Mouse (Mus musculus) spleen, embryonic (tissue): Measurements from ENCODE around the gene Pcsk7.

ENCODE experiments used
- CTCF ChIA-PET: fragments of 350-600 bp; sonication (Branson Sonifier 250); formaldehyde crosslinking; loops from one replicate; lab custom pipeline; 2022; lab: Charles Lee

Gene Pcsk7

DNA sequence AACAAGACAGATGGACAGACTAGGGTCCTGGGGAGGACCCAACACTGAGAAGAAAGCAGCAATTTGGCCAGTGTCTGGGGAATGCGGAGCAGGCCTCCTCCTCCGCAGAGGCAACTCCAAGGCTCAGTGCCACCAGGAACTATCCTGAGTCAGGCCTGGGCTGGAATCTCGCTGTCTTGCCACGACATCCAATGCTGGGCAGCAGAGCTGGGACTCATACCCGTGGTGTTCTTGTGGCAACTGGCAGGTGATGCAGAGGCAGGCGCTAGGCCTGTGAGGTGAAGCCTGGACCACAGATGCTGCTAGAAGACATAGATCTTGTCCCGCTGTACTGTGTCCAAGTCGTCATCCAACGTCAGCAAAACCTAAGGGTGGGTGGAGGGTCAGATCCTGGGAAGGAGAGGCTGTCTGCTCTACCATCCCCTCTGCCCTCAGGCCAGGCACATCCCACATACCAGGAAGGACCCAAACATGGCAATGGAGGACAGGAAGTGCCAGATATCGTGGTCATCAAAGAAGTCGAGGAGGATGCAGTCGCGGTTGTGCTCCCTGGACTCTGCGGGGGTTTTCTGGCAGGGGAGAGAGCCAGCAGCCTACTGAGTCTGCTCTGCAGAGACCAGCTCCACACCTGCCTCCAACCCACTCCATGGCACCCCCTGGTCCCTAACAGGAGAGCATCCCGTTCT lies 32.8 kb downstream of the Pcsk7 start:
- CTCF ChIA-PET, result interaction anchor here (1.3 kb wide), 1 partner anchor 17 kb away, joined by 3 read pairs; no protein-coding TSS in a partner anchor

DNA sequence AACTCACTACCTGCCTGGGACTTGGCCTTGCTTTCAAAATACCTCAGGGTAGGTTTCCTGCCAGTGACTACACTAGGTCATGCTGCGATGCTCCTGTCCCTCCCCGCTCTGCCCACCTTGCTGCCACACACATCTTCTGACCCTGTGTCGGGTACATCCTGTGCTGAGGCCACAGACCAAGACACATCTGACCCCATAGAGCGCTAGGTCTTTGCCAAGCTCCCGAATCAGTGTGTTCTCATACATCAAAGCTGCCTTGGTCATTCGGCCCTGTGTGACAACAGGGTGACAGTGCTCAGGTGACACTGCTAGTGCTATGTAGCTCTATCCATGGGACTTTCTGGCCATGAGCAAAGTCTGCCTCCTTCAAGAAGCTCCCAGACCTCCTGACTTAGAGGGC lies 33.5 kb downstream of the Pcsk7 start:
- CTCF ChIA-PET, result interaction anchor here (1.3 kb wide), 1 partner anchor 16 kb away, joined by 3 read pairs; no protein-coding TSS in a partner anchor

DNA sequence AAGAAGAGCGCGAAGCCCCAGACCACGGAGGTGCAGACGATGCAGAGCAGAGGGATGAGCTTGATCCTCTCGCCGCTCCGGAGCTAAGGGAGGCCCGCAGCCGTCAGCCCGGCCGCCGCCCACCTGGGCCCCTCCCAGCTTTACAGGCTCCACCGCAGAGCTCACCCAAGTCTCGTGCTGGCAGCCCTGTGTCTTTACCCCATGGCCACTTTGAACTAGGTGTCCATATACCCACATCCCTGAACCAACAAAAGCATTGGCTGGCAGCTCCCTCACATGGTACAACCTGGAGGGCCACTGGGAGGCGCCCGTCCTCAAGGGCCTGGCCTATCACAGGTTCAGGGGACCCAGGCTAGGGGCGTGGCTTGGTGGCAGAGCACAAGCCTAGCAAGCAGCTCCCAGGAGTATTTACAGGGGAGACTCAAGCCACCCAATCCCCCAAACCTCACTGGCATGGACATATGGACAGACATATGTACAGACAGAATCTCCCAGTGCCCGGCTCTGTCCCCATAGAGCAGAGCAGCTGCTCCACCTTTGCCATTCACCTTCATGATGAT lies 35.1 kb downstream of the Pcsk7 start:
- CTCF ChIA-PET, result interaction anchor here (0.9 kb wide), 1 partner anchor 29 kb away, joined by 3 read pairs; no protein-coding TSS in a partner anchor

DNA sequence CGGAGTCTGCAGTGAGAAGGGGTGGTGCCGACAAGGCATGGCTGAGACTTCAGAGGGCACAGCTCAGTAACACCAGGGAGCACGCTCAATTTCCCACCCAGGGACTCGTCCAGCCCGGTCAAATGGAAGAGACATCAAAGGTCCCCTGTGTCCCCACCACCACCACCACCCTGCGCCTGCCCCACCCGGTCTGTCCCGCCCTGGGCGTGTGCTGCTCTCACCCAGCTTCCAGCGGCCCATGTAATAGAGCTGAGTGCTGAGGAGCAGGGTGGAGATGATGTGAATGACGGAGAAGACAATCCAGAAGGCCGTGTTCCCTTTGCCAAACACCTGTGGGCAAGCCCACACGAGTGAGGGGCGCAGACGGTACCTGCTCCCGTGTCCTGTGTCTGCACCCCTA lies 36.2 kb downstream of the Pcsk7 start:
- CTCF ChIA-PET, result no interaction called here

DNA sequence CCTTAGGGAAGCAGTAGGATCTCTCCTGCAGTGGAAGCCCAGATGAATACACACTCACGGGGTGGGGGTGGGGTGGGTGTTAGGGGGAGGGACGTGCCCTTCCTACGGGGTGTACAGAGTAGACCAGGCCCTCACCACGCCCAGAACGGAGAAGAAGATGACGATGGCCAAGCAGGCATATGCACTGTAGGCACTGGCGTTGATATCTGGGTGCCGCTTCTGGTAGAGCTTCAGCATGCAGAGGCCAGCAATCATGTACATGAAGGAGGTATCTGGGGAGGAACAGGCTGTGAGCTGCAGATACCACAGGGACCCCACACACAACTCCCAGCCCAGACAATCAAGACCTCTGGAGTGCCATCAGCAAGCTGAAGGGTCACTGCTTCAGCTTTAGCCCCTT lies 36.6 kb downstream of the Pcsk7 start:
- CTCF ChIA-PET, result no interaction called here

DNA sequence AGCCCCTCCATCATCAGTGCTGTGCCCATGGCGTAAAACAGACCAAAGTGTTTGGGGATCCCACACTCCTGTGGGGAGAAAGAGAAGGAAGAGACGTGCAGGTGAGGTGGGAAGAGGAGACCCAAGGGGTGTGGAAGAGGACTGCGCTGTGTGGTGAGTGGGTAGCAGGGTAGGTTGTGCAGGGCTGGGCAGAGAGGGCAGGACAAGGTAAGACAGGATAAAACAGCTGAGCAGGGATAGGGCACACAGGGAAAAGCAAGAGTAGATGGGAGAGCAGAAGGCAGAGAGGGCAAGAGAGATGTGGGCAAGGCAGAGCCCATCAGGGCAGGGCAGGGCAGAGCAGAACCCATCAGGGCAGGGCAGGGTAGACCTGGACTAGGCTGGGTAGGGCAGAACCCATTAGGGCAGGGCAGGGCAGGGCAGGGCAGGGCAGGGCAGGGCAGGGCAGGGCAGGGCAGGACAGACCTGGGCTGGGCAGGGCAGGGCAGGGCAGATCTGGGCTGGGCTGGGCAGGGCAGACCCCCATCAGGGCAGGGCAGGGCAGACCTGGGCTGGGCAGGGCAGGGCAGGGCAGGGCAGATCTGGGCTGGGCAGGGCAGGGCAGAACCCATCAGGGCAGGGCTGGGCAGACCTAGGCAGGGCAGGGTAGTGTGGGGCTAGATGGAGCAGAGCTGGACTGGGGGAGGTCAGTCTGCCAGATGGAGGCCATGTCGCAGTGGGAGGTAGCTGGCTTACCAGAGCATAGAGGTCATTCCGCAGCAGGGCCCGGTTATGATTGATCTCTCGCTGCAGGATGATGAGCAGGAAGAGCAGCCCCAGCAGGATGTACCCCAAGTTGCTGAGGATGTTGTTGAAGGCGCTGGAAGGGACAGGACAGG lies 37.6 kb downstream of the Pcsk7 start:
- CTCF ChIA-PET, result interaction anchor here (0.7 kb wide), 1 partner anchor 346 kb away, joined by 3 read pairs; no protein-coding TSS in a partner anchor

DNA sequence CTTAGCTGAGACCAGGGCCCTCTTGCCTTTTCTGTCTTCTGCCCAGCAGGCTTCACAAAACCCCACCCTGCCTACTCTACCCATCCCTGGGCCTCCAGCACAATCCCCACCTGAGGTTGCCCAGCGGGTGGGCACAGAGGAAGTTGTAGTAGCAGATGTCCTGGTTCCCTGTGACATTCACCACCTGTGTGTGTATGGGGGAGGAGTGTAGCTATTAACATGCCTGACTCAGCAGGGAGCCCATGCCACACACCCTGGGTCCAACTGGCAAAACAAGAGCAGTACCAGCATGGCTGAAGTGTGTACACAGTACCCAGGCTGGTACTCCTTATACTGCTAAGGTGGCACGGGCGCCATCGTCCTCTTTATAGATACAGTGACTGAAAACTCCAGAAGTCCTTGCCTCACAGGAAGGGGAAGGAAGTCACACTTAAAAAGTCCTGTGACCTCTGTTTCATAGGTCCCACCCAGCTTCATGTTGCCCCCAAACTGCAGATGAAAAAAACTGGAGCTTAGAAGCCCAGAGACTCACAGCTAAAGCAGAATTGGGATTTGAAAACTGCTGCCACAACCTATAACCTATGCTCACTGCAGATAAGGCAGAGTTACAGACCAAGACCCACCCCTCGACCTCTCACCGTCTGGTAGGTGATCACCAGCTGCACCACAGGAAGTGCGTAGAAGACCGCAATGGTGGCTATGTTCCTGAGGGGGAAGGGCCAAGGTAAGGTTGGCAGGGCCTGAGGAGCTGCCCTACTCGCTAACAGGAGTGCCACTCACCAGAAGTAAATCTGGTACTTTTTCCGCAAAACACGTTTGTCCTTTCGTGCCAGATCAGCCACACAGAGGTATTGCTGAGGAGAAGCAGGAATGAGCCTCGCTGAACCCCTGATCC lies 38.5 kb downstream of the Pcsk7 start:
- CTCF ChIA-PET, result interaction anchor here (0.6 to 1.2 kb wide), 4 partner anchors 9 to 345 kb away, joined by 3 to 4 read pairs (median 3); partner anchors contain the start of gene Sidt2

- CTCF ChIA-PET, result interaction anchor here (0.9 to 1.2 kb wide), 2 partner anchors 8 to 10 kb away, joined by 3 to 4 read pairs; partner anchors contain the start of gene Sidt2
Observed at GRCm38 (mm10) chr9:45945721-45946120, 39.4 kb downstream of the Pcsk7 start.

- CTCF ChIA-PET, result interaction anchor here (1.2 kb wide), 1 partner anchor 8 kb away, joined by 4 read pairs; no protein-coding TSS in a partner anchor
Observed at GRCm38 (mm10) chr9:45946182-45946871, 40.0 kb downstream of the Pcsk7 start.

- CTCF ChIA-PET, result no interaction called here
Observed at GRCm38 (mm10) chr9:45946872-45947183, 40.5 kb downstream of the Pcsk7 start.

GRCm38 (mm10) chr9:45952057-45952456 lies 45.8 kb downstream of the Pcsk7 start:
- CTCF ChIA-PET, result no interaction called here

- CTCF ChIA-PET, result no interaction called here
Observed at GRCm38 (mm10) chr9:45952890-45953289, 46.6 kb downstream of the Pcsk7 start.

DNA sequence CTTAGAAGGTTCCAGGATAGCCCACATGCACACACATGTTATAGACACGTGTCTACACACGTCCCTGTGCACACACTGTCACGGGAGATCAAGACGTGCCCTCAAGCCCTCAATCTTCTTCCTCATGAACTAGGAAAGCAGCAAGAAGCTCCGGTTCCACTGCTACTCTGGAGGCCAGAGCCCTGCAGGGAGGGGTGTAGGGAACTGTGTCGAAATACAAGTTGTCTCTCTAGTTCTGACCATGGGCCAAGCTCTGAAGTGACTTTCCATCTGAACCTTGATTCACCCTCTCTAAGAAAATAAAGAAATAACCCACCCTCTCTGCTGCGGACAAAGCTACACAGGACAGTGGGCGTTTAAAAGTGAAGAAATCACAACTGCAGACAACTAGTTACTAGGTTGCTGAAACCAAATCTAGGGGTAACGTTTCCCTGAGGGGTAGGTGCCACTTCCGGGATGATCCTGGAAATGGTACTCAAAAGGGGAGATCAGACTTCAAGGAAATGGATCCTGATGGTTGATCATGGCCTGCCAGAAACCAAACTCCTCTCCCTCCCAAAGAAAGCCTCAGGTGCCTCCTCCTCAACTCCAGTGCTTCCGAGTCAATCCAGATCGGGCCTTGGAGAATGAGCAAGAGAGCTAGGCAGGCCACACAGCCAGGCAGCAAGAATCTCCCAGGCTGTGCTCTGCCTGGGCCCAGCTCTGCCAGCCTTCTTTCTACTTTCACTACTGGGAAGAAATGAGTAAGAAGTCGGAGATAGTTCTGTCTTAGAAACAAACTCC lies 47.4 kb downstream of the Pcsk7 start:
- CTCF ChIA-PET, result interaction anchor here (0.9 kb wide), 1 partner anchor 8 kb away, joined by 4 read pairs; no protein-coding TSS in a partner anchor

- CTCF ChIA-PET, result interaction anchor here (0.9 to 1.4 kb wide), 2 partner anchors 9 kb away, joined by 3 to 4 read pairs; no protein-coding TSS in a partner anchor
Observed at GRCm38 (mm10) chr9:45954294-45955106, 48.2 kb downstream of the Pcsk7 start.

DNA sequence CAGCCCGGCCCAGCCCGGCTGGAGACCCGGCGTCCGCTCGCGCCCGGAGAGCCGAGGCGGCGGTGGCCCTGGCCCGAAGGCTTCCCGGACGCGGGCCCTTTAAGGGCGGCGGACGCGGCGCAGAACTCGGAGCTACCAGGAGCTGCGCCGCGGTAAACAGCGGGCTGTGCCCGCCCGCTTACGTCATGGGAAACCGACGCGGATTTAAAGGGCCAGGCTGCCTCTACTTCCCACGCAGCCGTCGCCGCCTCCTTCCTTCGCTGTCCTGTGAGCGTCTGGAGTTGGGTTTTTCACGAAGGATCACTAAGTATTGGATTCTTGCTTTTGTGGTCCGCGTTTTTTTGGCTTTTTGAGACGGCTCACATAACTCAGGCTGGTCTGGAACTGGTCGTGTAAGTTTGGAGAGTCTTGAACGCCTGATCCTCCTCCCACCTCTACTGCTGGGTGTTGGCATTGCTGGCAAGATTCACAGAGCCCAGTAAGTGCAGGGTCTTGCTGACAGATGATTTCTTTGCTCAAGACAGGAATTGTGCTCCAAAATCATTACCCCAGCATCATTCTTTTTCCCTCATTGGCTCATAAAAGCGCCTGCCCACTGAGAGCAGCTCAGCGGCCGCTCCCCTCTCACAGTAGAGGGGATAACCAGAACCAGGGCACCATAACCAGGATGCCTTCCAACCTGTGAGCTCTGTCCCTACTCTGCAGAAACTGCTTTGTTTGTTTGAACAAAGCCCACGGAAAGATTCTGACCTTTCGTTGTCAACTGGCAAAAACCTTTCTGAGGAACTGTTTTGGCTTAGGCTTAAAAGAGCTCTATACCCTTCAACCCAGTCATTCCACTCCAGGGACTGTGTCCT lies 49.0 kb downstream of the Pcsk7 start, which contains the start of gene Sidt2:
TSS of gene Sidt2 (minus strand) at position 152 of the 857 bp plus-strand sequence.
- CTCF ChIA-PET, result interaction anchor here (0.9 to 1.4 kb wide), 2 partner anchors 10 to 16 kb away, joined by 3 read pairs; no protein-coding TSS in a partner anchor

GRCm38 (mm10) chr9:45958023-45958670 lies 51.9 kb downstream of the Pcsk7 start:
- CTCF ChIA-PET, result interaction anchor here (0.5 to 1.1 kb wide), 4 partner anchors 9 to 47 kb away, joined by 3 to 14 read pairs (median 3); no protein-coding TSS in a partner anchor

GRCm38 (mm10) chr9:45958851-45959250 lies 52.6 kb downstream of the Pcsk7 start:
- CTCF ChIA-PET, result interaction anchor here (0.6 kb wide), 1 partner anchor 46 kb away, joined by 3 read pairs; no protein-coding TSS in a partner anchor
